ENCODE assay signal across 9 mouse cellular contexts in the genomic region with DNA sequence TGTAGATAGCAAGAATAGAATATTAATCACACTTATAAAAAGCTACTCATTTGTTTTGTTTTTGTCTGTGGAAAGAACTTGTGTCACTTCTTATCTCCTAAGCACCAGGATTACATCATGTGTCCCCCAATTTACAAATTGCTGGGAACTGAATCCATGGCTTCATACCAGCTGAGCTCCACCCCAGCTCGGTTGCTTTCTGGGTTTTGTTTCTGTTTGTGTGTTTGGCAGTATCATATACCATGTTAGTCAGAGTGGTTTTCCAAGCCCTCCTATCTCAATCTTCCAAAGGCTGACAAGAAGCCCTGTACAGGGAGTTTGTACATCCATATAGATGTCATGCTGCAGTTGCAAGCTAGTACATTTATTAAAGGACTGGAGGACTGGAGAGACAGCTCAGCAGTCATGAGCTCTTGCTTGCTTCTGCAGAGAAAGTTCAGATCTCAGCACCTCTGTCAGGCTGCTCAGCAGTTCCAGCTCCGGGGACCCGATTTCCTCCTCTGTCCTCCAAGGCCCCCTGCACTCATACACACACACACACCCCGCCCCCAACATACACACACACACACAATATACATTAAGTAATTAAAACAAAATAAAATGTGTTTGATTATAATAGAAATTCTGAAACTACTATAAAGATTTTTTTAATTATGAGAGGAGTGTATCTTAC. TPM values are rescaled to one million over a fixed set of nuclear protein-coding genes. Genes with fewer than 3 reads are reported as not detected.
DNase-seq lines count a peak whose midpoint lies in the region; ATAC-seq lines count a peak whose summit lies in the region.
"Had no signal": no experiment of that assay in that cellular context is flagged by ENCODE, and none has a peak within 500 bp of the region (broad histone marks: within the 10 kb centered on the region; RNA-seq: fewer than 3 reads in every experiment).

No protein-coding gene starts in this region.

- DNase-seq in 3T3-L1 (ENCODE audit: low read depth, low spot score) (peak; percentile 42), MN1 (ENCODE audit: low spot score) (peak; percentile 34)
- DNase-seq in midbrain, embryonic 10.5 days (ENCODE audit: low spot score) = peak; percentile 16
- no peak for DNase-seq in right cerebral cortex, postnatal 14 days
- DNase-seq in cerebellum, adult 9-11 months = no peak
- DNase-seq in adrenal gland, postnatal 25 days = no peak

- H3K36me3 ChIP-seq in heart, embryonic 16.5 days (ENCODE audit: control insufficient read depth, insufficient read depth) = no peaks in the 10 kb centered on the region
- no peaks in the 10 kb centered on the region for H3K36me3 ChIP-seq in midbrain, embryonic 10.5 days

- no peaks in the 10 kb centered on the region for H3K27me3 ChIP-seq in heart, embryonic 16.5 days (ENCODE audit: control insufficient read depth, insufficient read depth, low read length)
- no peaks in the 10 kb centered on the region for H3K27me3 ChIP-seq in midbrain, embryonic 10.5 days (ENCODE audit: low read depth, poor library complexity, severe bottlenecking)
- H3K27me3 ChIP-seq: megakaryocyte, embryonic 14.5 days had no signal

- peak overlapping the region; percentile 56 for H3K4me2 ChIP-seq in heart, embryonic 16.5 days (ENCODE audit: low read depth, low read length)

- H3K27ac ChIP-seq in heart, embryonic 16.5 days (ENCODE audit: low read length) = no peak overlapping the region
- H3K27ac ChIP-seq in midbrain, embryonic 10.5 days (replicated peaks) = peak overlapping the region; percentile 85

- no peak overlapping the region for H3K4me3 ChIP-seq in heart, embryonic 16.5 days (ENCODE audit: low read length)
- peak overlapping the region; percentile 49 for H3K4me3 ChIP-seq in midbrain, embryonic 10.5 days
- H3K4me3 ChIP-seq: megakaryocyte, embryonic 14.5 days had no signal

- peaks cover 3% of the 10 kb centered on the region for H3K4me1 ChIP-seq in heart, embryonic 16.5 days (ENCODE audit: control insufficient read depth, insufficient read depth, low read length)
- peaks cover 28% of the 10 kb centered on the region for H3K4me1 ChIP-seq in midbrain, embryonic 10.5 days
- H3K4me1 ChIP-seq: megakaryocyte, embryonic 14.5 days had no signal

- no peak overlapping the region for H3K9ac ChIP-seq in heart, embryonic 16.5 days (ENCODE audit: low read length)

- WGBS in heart, embryonic 16.5 days = 44% methylated on average over 4 of the region's 4 CpGs
- WGBS in midbrain, embryonic 10.5 days = 62% methylated on average over 4 of the region's 4 CpGs

- no peaks in the 10 kb centered on the region for H3K9me3 ChIP-seq in heart, embryonic 16.5 days (replicated peaks; ENCODE audit: control insufficient read depth, low read length)
- H3K9me3 ChIP-seq in midbrain, embryonic 10.5 days (replicated peaks) = no peaks in the 10 kb centered on the region

- no peak for ATAC-seq in heart, embryonic 16.5 days (replicated peaks; ENCODE audit: extremely low read depth, insufficient read depth, low FRiP score)

RNA-seq across cellular contexts. Expression of gene Enpp3, which starts 6.1 kb away (rescaled TPM):
- polyA plus RNA-seq in heart, embryonic 16.5 days (2015; fragmentation: Nextera tagmentation; extraction: Ambion mirVana) = 3.9 and 4.5 TPM in 2 replicates
- 7.7 and 9.0 TPM in 2 replicates for polyA plus RNA-seq in midbrain, embryonic 10.5 days (2016; fragmentation: Nextera tagmentation; extraction: Ambion mirVana)
- 3.1 and 3.4 TPM in 2 replicates for total RNA-seq in adrenal gland, postnatal 25 days (2021)
- total RNA-seq: hematopoietic stem cell, adult 5-6 weeks had no signal

RNA-seq across cellular contexts. Expression of gene Med23, which starts 33.3 kb away (rescaled TPM):
- polyA plus RNA-seq in heart, embryonic 16.5 days (2015; fragmentation: Nextera tagmentation; extraction: Ambion mirVana) = 11.6 and 12.7 TPM in 2 replicates
- polyA plus RNA-seq in midbrain, embryonic 10.5 days (2016; fragmentation: Nextera tagmentation; extraction: Ambion mirVana) = 23.8 and 25.7 TPM in 2 replicates
- total RNA-seq in adrenal gland, postnatal 25 days (2021) = 28.1 and 34.1 TPM in 2 replicates

Comparison
In these comparisons a context has a peak if more than half of its experiments do, and no peak if none do; other contexts are left out.
1. DNase-seq: peak in 3T3-L1 (single experiment), MN1 (single experiment) and midbrain, embryonic 10.5 days (single experiment); none in right cerebral cortex, postnatal 14 days (single experiment), cerebellum, adult 9-11 months (single experiment) and adrenal gland, postnatal 25 days (single experiment).